Mouse (Mus musculus): Measurements from ENCODE around the gene Ntng1.

The Ntng1 gene

GRCm38 (mm10) chr3:109917926-109918694 lies 225.7 kb downstream of the Ntng1 start:
- DNase-seq, result no peak

GRCm38 (mm10) chr3:109917077-109917476 lies 226.7 kb downstream of the Ntng1 start:
- DNase-seq, result no peak

GRCm38 (mm10) chr3:109914226-109914625 lies 229.6 kb downstream of the Ntng1 start:
- no peak for DNase-seq

GRCm38 (mm10) chr3:109890600-109890999 lies 253.2 kb downstream of the Ntng1 start:
- no peak for DNase-seq

GRCm38 (mm10) chr3:109885672-109886071 lies 258.1 kb downstream of the Ntng1 start:
- DNase-seq, result no peak

GRCm38 (mm10) chr3:109879061-109879460 lies 264.8 kb downstream of the Ntng1 start:
- no peak for DNase-seq

- no peak for DNase-seq
These were observed 271.8 kb downstream of the Ntng1 start for GRCm38 (mm10) chr3:109871986-109872385.

- DNase-seq, result no peak
These were observed 285.5 kb downstream of the Ntng1 start for GRCm38 (mm10) chr3:109858276-109858675.

GRCm38 (mm10) chr3:109854449-109855155 lies 289.2 kb downstream of the Ntng1 start:
- no peak for DNase-seq

GRCm38 (mm10) chr3:109846660-109847059 lies 297.2 kb downstream of the Ntng1 start:
- DNase-seq, result no peak

GRCm38 (mm10) chr3:109825806-109826205 lies 318.0 kb downstream of the Ntng1 start:
- no peak for DNase-seq

- DNase-seq, result no peak
These were observed 320.9 kb downstream of the Ntng1 start for GRCm38 (mm10) chr3:109822803-109823474.

GRCm38 (mm10) chr3:109818821-109819685 lies 324.8 kb downstream of the Ntng1 start:
- DNase-seq, result no peak

- no peak for DNase-seq
These were observed 334.7 kb downstream of the Ntng1 start for GRCm38 (mm10) chr3:109809065-109809464.

GRCm38 (mm10) chr3:109807211-109807934 lies 336.4 kb downstream of the Ntng1 start:
- no peak for DNase-seq

- no peak for DNase-seq
These were observed 339.7 kb downstream of the Ntng1 start for GRCm38 (mm10) chr3:109804145-109804544.

GRCm38 (mm10) chr3:109803616-109804015 lies 340.2 kb downstream of the Ntng1 start:
- no peak for DNase-seq

GRCm38 (mm10) chr3:109797354-109797753 lies 346.5 kb downstream of the Ntng1 start:
- DNase-seq, result no peak

GRCm38 (mm10) chr3:109783231-109783630 lies 360.6 kb downstream of the Ntng1 start:
- DNase-seq, result no peak

- no peak for DNase-seq
These were observed 361.4 kb downstream of the Ntng1 start for GRCm38 (mm10) chr3:109782289-109782951.

GRCm38 (mm10) chr3:109781917-109782288 lies 361.9 kb downstream of the Ntng1 start:
- no peak for DNase-seq

All from thymus, adult 18-20 months (tissue).